Mouse (Mus musculus): ENCODE measurements at regions not wholly inside any gene's neighbourhood (a gene's known extent, or its start where the extent isn't known, plus 50 kb on each side); places are given as distances from the start of the nearest gene placed in this dataset.
A peak's percentile ranks its signal among the peaks of the same experiment; 100 is the strongest.
"Not testable (repeated sequence)": the region's sequence is repeated elsewhere in the genome, so short reads cannot be mapped to it uniquely, and the experiment has no call there.

DNA sequence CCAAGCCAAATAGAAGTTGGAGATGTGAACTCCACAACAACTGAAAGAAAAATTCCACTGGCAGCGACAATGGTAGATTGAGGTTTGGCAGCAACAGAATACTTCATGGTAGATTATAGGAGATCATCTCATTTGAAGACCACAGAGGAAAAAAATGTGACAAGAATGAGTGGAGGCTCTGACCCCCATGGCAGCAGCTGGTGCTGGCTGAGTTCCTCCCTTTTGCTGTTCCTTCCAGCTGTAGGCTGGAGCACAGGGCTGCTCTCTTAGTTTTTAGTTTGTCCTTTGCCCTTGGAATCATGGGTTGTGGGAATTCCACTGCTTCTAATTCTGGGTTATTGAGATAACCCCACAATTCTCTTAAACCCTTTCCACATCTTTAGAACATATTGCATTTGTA lies 248.8 kb downstream of the Pros1 start:
- no peak for DNase-seq (ENCODE audit: low spot score in 2 of 2)

GRCm38 (mm10) chr16:63104383-63104782 lies 250.3 kb downstream of the Pros1 start:
- DNase-seq (ENCODE audit: low spot score in 2 of 2): peak in 1 of 2 experiments; percentile 45

GRCm38 (mm10) chr16:63104938-63105714 lies 251.0 kb downstream of the Pros1 start:
- DNase-seq (ENCODE audit: low spot score in 2 of 2): no peak

DNA sequence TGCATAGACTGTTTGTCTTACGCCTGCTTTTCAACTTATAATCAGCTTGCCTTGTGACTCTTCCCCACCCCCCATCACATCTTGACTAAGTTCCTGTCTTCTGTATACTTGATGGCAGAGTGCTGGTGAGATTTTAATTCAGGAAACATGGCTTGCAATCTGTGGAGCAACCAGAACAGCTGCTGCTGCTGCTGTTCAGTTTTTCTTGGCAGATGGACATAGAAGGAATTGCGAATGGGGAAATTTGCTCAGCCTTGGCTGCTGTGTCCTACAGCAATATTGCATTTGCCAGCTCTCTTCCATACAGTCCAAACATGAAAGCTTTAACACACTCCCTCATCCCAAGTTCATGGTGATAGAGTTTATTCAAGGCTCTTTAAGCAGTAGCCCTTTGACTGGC lies 262.3 kb downstream of the Pros1 start:
- DNase-seq (ENCODE audit: low spot score in 2 of 2): peak; percentile 46 to 70

GRCm38 (mm10) chr16:63118721-63119120 lies 264.6 kb downstream of the Pros1 start:
- DNase-seq (ENCODE audit: low spot score in 2 of 2): no peak

- DNase-seq (ENCODE audit: low spot score in 2 of 2): no peak
These were observed 289.7 kb downstream of the Pros1 start for GRCm38 (mm10) chr16:63143851-63144250.

- DNase-seq (ENCODE audit: low spot score in 2 of 2): no peak
These were observed 301.3 kb downstream of the Pros1 start for GRCm38 (mm10) chr16:63155300-63155821.

DNA sequence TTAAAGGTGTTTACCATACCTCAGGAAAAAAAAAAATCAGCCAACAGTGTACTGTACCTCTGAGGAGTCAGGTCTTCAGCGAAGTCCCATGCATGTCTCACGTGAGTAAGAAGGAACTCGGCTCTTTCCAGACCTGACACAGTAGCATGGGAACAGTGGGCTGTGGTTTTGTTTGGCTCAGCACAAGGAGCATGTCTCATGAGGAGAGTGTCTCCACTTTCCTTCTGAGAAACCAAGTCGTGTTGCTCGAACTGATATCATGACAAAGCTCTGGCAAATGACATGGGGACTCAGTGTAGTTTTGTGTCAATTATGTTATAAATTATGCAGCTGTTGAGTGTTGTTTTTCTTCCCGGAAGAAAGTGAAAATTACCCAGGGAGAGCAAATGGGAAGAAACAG lies 316.0 kb downstream of the Pros1 start:
- DNase-seq (ENCODE audit: low spot score in 2 of 2): no peak

GRCm38 (mm10) chr16:63179228-63179627 lies 325.1 kb downstream of the Pros1 start:
- DNase-seq (ENCODE audit: low spot score in 2 of 2): peak; percentile 67 to 89

GRCm38 (mm10) chr16:63191181-63191580 lies 337.1 kb downstream of the Pros1 start:
- DNase-seq (ENCODE audit: low spot score in 2 of 2): no peak

DNA sequence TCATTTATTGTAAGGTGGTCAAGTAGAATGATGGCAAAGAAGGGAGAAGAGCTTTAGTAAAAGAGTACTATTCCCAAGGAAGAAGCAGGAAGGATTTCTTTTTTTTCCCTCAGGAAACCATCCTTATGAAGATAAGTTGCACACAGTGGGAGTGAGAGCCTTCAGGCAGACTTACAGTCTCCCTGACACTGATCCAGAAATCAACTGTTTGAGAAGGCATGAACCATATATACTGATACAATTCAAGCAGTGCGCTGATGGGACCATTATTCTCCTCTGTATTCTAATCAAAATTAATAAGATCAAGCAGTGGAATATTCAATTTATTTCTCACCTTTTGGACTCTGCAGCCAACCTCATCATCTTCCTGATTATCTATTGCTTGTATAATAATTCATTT lies 337.5 kb downstream of the Pros1 start:
- no peak for DNase-seq (ENCODE audit: low spot score in 2 of 2)

DNA sequence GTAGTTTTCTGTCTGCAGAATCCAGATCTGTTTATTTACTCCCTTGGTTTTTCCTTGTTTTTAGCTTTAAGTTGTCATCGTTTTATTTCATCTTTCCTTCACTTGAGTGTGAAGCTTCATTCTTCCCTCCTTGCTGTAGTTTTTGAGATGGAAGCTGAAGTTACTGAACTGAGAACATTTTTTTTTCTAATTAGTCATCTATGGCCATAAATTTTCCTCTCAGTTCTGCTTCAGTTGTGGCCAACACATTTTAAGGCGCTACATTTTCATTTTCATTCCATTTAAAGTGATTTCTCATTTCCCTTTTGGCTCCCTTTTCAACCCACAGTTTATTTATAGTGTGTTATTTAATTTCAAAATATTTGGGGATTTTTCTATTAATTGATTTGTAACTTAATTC lies 340.5 kb downstream of the Pros1 start:
- DNase-seq (ENCODE audit: low spot score in 2 of 2): no peak

DNA sequence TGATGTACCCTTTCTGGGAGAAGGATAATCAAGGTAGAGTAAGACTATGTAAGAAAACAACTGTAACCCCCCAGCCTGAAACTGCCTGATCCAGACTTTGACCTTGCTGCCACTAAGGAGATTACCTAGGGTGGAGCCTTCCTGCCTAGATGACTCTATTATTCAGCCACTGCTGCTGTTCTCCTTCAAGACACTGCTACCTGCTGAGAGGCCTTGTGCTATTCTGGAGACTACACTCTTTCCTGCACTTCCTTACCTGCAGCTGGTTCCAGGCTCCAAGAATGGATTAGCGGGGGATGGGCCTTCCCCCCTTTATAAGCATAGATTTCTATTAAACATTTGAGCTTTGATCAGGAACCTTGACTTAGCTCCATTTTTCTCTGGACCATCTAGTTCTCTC lies 359.4 kb downstream of the Pros1 start:
- not testable (repeated sequence) for DNase-seq (ENCODE audit: low spot score in 2 of 2)

- DNase-seq (ENCODE audit: low spot score in 2 of 2): no peak
These were observed 366.2 kb downstream of the Pros1 start for GRCm38 (mm10) chr16:63220228-63220879.

GRCm38 (mm10) chr16:63224608-63225007 lies 370.5 kb downstream of the Pros1 start:
- no peak for DNase-seq (ENCODE audit: low spot score in 2 of 2)

DNA sequence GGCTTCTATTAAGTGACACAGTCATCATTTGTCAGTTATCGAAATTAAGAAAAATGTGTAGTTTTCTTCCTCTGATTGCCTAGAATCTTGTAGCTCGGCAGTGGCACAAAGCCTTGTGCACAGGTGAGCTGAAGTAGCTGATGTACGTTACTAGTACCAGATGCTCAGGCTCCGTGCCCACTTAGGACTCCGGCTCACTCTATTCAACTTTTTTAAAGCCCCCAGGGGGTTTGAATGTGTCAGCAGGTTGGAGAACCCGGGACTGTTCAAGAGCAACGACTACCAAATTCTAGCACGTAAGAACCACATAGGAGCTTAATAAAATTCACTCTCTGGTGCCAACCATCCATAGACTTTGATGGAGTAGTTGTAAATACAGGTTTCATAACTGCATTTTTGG lies 371.0 kb downstream of the Pros1 start:
- DNase-seq (ENCODE audit: low spot score in 2 of 2): no peak

GRCm38 (mm10) chr16:63229135-63229534 lies 375.0 kb downstream of the Pros1 start:
- DNase-seq (ENCODE audit: low spot score in 2 of 2): peak in 1 of 2 experiments; percentile 27

- DNase-seq (ENCODE audit: low spot score in 2 of 2): no peak
These were observed 375.5 kb downstream of the Pros1 start for GRCm38 (mm10) chr16:63229567-63229966.

DNA sequence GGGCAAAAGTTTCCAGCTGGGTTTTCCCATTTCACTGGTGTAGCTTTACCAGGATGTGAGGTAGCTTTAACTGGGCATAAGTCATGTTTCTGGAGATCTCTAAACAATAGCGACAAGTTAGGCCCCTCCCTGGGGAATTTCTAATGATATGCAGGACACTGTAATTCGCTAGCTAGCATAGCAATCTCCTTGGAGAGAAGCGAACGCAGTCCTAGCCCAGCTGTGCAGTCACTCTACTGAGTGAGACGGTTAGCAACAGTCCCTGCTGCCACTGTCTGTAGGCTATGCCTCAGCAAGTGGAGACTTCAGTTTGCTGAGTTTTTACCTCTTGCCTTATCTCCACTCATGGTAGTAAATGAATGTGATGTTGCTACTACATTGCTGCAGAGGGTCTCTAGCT lies 416.1 kb downstream of the Pros1 start:
- no peak for DNase-seq (ENCODE audit: low spot score in 2 of 2)

DNA sequence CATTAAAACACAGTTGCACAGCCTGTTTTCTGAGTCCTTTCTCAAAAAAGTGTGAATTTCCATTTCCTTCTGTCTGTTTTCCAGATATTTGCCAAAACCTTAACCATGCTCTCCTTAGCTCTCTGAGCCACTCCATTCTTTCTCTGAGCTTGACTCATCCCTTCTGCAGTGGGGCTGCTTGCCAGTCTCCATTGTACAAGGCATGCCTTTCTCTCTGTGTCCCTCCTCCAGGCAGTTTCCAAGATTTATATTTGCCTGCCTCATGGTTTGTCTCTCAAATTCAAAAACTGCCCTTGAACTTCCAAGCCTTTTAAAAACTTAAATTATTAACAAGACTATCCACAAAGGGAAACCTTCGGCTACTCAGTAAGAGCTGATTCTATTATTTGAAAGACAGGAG lies 423.4 kb downstream of the Pros1 start:
- DNase-seq (ENCODE audit: low spot score in 2 of 2): peak in 1 of 2 experiments; percentile 5

- no peak for DNase-seq (ENCODE audit: low spot score in 2 of 2)
These were observed 424.2 kb downstream of the Pros1 start for GRCm38 (mm10) chr16:63278259-63278697.

- no peak for DNase-seq (ENCODE audit: low spot score in 2 of 2)
These were observed 433.5 kb downstream of the Pros1 start for GRCm38 (mm10) chr16:63287655-63288054.

- no peak for DNase-seq (ENCODE audit: low spot score in 2 of 2)
These were observed 457.6 kb downstream of the Pros1 start for GRCm38 (mm10) chr16:63311676-63312075.
